Mouse (Mus musculus): ENCODE data around the gene Ms4a6c. TPM values are rescaled to one million over a fixed set of nuclear protein-coding genes. Genes with fewer than 3 reads are reported as not detected.
"Not testable (repeated sequence)": the region's sequence is repeated elsewhere in the genome, so short reads cannot be mapped to it uniquely, and the experiment has no call there.

Ms4a6c gene
- total and polyA plus RNA-seq, 2 experiments from 2014 or later: 2.5 to 5.9 TPM

GRCm38 (mm10) chr19:11501326-11501725, 32.2 kb downstream of the Ms4a6c start:
- WGBS: 89% methylated on average over 4 of the region's 4 CpGs
- H3K4me2 ChIP-seq (ENCODE audit: low read depth): no peak overlapping the region
- no peak for DNase-seq
- H3K4me3 ChIP-seq (ENCODE audit: low read depth, low read length): no peak overlapping the region
- TF ChIP-seq CTCF (IDR thresholded peaks at IDR 0.05; ENCODE audit: low read depth): no peak
- no peaks in the 10 kb centered on the region for H3K36me3 ChIP-seq (ENCODE audit: insufficient read depth)
- no peak for ATAC-seq
- no peaks in the 10 kb centered on the region for H3K9me3 ChIP-seq (ENCODE audit: low read length)
- H3K27me3 ChIP-seq (ENCODE audit: insufficient read depth, low read length): no peaks in the 10 kb centered on the region
- no peaks in the 10 kb centered on the region for H3K4me1 ChIP-seq (ENCODE audit: insufficient read depth)
- no peak overlapping the region for H3K27ac ChIP-seq (ENCODE audit: low read depth, low read length)
- no peak overlapping the region for H3K9ac ChIP-seq

- no peak for DNase-seq
- WGBS: 86% methylated on average over 1 of the region's 1 CpGs
Observed at GRCm38 (mm10) chr19:11504857-11505256, 35.7 kb downstream of the Ms4a6c start.

DNA sequence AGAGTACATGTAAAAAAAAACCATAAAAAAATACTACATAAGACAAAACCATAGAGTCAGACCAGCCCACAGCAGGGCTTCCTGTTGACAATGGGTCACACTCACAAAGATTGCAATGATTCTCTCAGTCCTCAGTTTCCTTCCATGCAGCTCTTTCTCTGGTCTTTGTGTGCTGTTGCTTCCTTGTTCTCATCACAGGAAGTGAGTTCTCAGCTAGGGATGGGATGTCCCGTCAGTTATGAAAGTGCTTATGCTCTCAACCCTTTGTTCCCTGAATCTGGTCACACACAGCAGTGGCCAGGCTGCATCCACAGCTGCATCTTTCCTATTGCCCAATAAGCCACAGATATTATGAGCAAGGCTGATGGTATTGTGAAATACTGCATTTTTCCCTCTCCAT, 44.3 kb downstream of the Ms4a6c start:
- 69% methylated on average over 1 of the region's 1 CpGs for WGBS
- H3K36me3 ChIP-seq (ENCODE audit: insufficient read depth): no peaks in the 10 kb centered on the region

More at GRCm38 (mm10) chr19:11504857-11505256, 35.7 kb downstream of the Ms4a6c start:
- no peak for ATAC-seq
- H3K9me3 ChIP-seq (ENCODE audit: low read length): no peaks in the 10 kb centered on the region
- no peak overlapping the region for H3K4me2 ChIP-seq (ENCODE audit: low read depth)
- H3K4me1 ChIP-seq (ENCODE audit: insufficient read depth): no peaks in the 10 kb centered on the region
- H3K4me3 ChIP-seq (ENCODE audit: low read depth, low read length): no peak overlapping the region
- no peaks in the 10 kb centered on the region for H3K36me3 ChIP-seq (ENCODE audit: insufficient read depth)
- no peaks in the 10 kb centered on the region for H3K27me3 ChIP-seq (ENCODE audit: insufficient read depth, low read length)
- H3K9ac ChIP-seq: no peak overlapping the region
- H3K27ac ChIP-seq (ENCODE audit: low read depth, low read length): no peak overlapping the region
- TF ChIP-seq CTCF (IDR thresholded peaks at IDR 0.05; ENCODE audit: low read depth): no peak

DNA sequence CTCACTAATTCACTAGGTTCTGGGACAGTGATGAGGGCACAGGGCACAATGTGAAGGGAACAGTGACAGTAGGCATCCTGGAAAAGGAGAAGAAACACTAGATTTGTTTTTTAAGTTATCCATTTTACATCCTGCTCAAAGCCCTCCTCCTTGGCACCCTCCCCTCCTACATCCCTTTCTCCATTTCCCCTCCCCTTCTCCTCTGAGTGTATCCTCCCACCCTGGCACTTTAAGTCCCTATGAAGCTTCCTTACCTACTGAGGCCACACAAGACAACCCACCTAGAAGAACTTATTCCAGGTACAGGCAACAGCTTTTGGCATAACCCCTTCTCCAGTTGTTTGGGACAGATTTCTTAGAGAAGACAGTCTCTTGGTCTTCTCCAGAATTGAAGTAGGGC, 47.1 kb downstream of the Ms4a6c start, which contains the start of gene Ms4a6b:
TSS of gene Ms4a6b (plus strand) at position 267 of the 400 bp plus-strand sequence.
- H3K27ac ChIP-seq (ENCODE audit: low read depth, low read length): no peak within 1 kb of the TSS
- no peaks in the 10 kb centered on the region for H3K9me3 ChIP-seq (ENCODE audit: low read length)
- no peaks in the 10 kb centered on the region for H3K36me3 ChIP-seq (ENCODE audit: insufficient read depth)
- no peak for ATAC-seq
- H3K4me3 ChIP-seq (ENCODE audit: low read depth, low read length): no peak within 1 kb of the TSS
- H3K4me1 ChIP-seq (ENCODE audit: insufficient read depth): no peaks in the 10 kb centered on the region
- H3K27me3 ChIP-seq (ENCODE audit: insufficient read depth, low read length): no peaks in the 10 kb centered on the region
- no peak within 1 kb of the TSS for H3K9ac ChIP-seq
- H3K4me2 ChIP-seq (ENCODE audit: low read depth): no peak within 1 kb of the TSS
- DNase-seq: no peak
- no peak for TF ChIP-seq CTCF (IDR thresholded peaks at IDR 0.05; ENCODE audit: low read depth)

More for the DNA sequence above, 44.3 kb downstream of the Ms4a6c start:
- ATAC-seq (no peak), DNase-seq (no peak)
- no peak for TF ChIP-seq CTCF (IDR thresholded peaks at IDR 0.05; ENCODE audit: low read depth)
- Histone ChIP-seq H3K4me3 (ENCODE audit: low read depth, low read length) (no peak overlapping the region), H3K27me3 (ENCODE audit: insufficient read depth, low read length) (no peaks in the 10 kb centered on the region), H3K9ac (no peak overlapping the region), H3K9me3 (ENCODE audit: low read length) (no peaks in the 10 kb centered on the region), H3K4me2 (ENCODE audit: low read depth) (no peak overlapping the region), H3K4me1 (ENCODE audit: insufficient read depth) (no peaks in the 10 kb centered on the region), H3K27ac (ENCODE audit: low read depth, low read length) (no peak overlapping the region)

GRCm38 (mm10) chr19:11516845-11517244, 47.7 kb downstream of the Ms4a6c start:
- no peaks in the 10 kb centered on the region for H3K4me1 ChIP-seq (ENCODE audit: insufficient read depth)
- DNase-seq: no peak
- no peaks in the 10 kb centered on the region for H3K9me3 ChIP-seq (ENCODE audit: low read length)
- H3K27me3 ChIP-seq (ENCODE audit: insufficient read depth, low read length): no peaks in the 10 kb centered on the region
- 72% methylated on average over 4 of the region's 4 CpGs for WGBS
- H3K4me2 ChIP-seq (ENCODE audit: low read depth): no peak overlapping the region
- no peak overlapping the region for H3K27ac ChIP-seq (ENCODE audit: low read depth, low read length)
- H3K4me3 ChIP-seq (ENCODE audit: low read depth, low read length): no peak overlapping the region
- no peak for TF ChIP-seq CTCF (IDR thresholded peaks at IDR 0.05; ENCODE audit: low read depth)
- ATAC-seq: no peak
- H3K9ac ChIP-seq: no peak overlapping the region
- no peaks in the 10 kb centered on the region for H3K36me3 ChIP-seq (ENCODE audit: insufficient read depth)

DNA sequence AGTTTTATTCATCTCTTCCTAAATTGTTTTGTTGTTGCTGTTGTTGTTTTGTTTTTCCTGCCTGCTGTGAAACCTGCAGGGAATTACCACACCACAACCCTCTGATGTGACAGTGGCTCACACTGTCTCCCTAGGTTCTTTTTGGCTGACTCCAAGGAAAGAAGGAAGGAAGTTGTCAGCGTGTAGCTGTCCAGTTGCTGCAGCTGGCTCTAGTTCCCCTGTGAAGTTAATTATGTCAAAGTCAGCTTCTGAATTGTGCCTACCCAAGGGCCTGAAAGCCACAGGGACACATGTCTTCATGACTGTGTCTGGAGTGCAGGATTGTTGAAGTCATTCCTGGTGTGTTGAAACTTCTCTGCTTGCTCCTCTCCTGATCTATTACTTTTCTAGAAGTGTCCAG, 48.2 kb downstream of the Ms4a6c start:
- ATAC-seq: not testable (repeated sequence)

GRCm38 (mm10) chr19:11518356-11518755, 49.2 kb downstream of the Ms4a6c start:
- ATAC-seq; DNase-seq; H3K4me2 ChIP-seq (ENCODE audit: low read depth); H3K4me3 ChIP-seq (ENCODE audit: low read depth, low read length); H3K36me3 ChIP-seq (ENCODE audit: insufficient read depth); H3K27me3 ChIP-seq (ENCODE audit: insufficient read depth, low read length); H3K4me1 ChIP-seq (ENCODE audit: insufficient read depth); H3K9ac ChIP-seq; H3K9me3 ChIP-seq (ENCODE audit: low read length); H3K27ac ChIP-seq (ENCODE audit: low read depth, low read length): not testable (repeated sequence)
- 88% methylated on average over 2 of the region's 2 CpGs for WGBS

More for the DNA sequence above, 48.2 kb downstream of the Ms4a6c start:
- not testable (repeated sequence) for H3K9ac ChIP-seq; H3K27me3 ChIP-seq (ENCODE audit: insufficient read depth, low read length); H3K36me3 ChIP-seq (ENCODE audit: insufficient read depth); H3K9me3 ChIP-seq (ENCODE audit: low read length); DNase-seq; H3K4me2 ChIP-seq (ENCODE audit: low read depth); H3K27ac ChIP-seq (ENCODE audit: low read depth, low read length); H3K4me3 ChIP-seq (ENCODE audit: low read depth, low read length); H3K4me1 ChIP-seq (ENCODE audit: insufficient read depth)
- 60% methylated on average over 1 of the region's 1 CpGs for WGBS

GRCm38 (mm10) chr19:11520146-11520545, 51.0 kb downstream of the Ms4a6c start:
- ATAC-seq (no peak), DNase-seq (no peak)
- no peak overlapping the region for H3K4me2 ChIP-seq (ENCODE audit: low read depth)
- no peak overlapping the region for H3K9ac ChIP-seq
- H3K27ac ChIP-seq (ENCODE audit: low read depth, low read length): no peak overlapping the region
- H3K4me3 ChIP-seq (ENCODE audit: low read depth, low read length): no peak overlapping the region
- WGBS: 93% methylated on average over 3 of the region's 3 CpGs
- H3K4me1 ChIP-seq (ENCODE audit: insufficient read depth): no peaks in the 10 kb centered on the region
- H3K9me3 ChIP-seq (ENCODE audit: low read length): no peaks in the 10 kb centered on the region
- TF ChIP-seq CTCF (IDR thresholded peaks at IDR 0.05; ENCODE audit: low read depth): no peak
- no peaks in the 10 kb centered on the region for H3K27me3 ChIP-seq (ENCODE audit: insufficient read depth, low read length)
- H3K36me3 ChIP-seq (ENCODE audit: insufficient read depth): no peaks in the 10 kb centered on the region

Other genes starting within 250 kb of the Ms4a6c start
- gene Ms4a12, start 236.9 kb upstream of the Ms4a6c start, total RNA-seq (2014; rRNA removed): not detected in 2 replicates
- gene Ms4a12, start 236.9 kb upstream of the Ms4a6c start, polyA plus RNA-seq (2015; fragmentation: Nextera tagmentation; extraction: Ambion mirVana): not detected in 2 replicates
- 0.14 TPM in 1 of 2 replicates, not detected in the other for gene Ms4a1, start 203.1 kb upstream of the Ms4a6c start, total RNA-seq (2014; rRNA removed)
- 0.05 TPM in 1 of 2 replicates, not detected in the other for gene Ms4a1, start 203.1 kb upstream of the Ms4a6c start, polyA plus RNA-seq (2015; fragmentation: Nextera tagmentation; extraction: Ambion mirVana)
- gene Ms4a5, start 185.5 kb upstream of the Ms4a6c start, total RNA-seq (2014; rRNA removed): not detected in 2 replicates
- gene Ms4a5, start 185.5 kb upstream of the Ms4a6c start, polyA plus RNA-seq (2015; fragmentation: Nextera tagmentation; extraction: Ambion mirVana): not detected in 2 replicates
- gene Ms4a14, start 154.9 kb upstream of the Ms4a6c start, total RNA-seq (2014; rRNA removed): not detected in 2 replicates
- gene Ms4a14, start 154.9 kb upstream of the Ms4a6c start, polyA plus RNA-seq (2015; fragmentation: Nextera tagmentation; extraction: Ambion mirVana): 0.08 TPM in 1 of 2 replicates, not detected in the other
- 0.77 and 1.1 TPM in 2 replicates for gene Ms4a7, start 133.2 kb upstream of the Ms4a6c start, total RNA-seq (2014; rRNA removed)
- gene Ms4a7, start 133.2 kb upstream of the Ms4a6c start, polyA plus RNA-seq (2015; fragmentation: Nextera tagmentation; extraction: Ambion mirVana): 3.3 and 4.0 TPM in 2 replicates
- gene Ms4a4a, start 93.8 kb upstream of the Ms4a6c start, total RNA-seq (2014; rRNA removed): 1.2 TPM in 1 of 2 replicates, not detected in the other
- gene Ms4a4a, start 93.8 kb upstream of the Ms4a6c start, polyA plus RNA-seq (2015; fragmentation: Nextera tagmentation; extraction: Ambion mirVana): 0.58 and 2.9 TPM in 2 replicates
- not detected in 2 replicates for gene Ms4a4c, start 64.6 kb upstream of the Ms4a6c start, total RNA-seq (2014; rRNA removed)
- 0.16 TPM in 1 of 2 replicates, not detected in the other for gene Ms4a4c, start 64.6 kb upstream of the Ms4a6c start, polyA plus RNA-seq (2015; fragmentation: Nextera tagmentation; extraction: Ambion mirVana)
- not detected in 2 replicates for gene Ms4a4b, start 25.8 kb upstream of the Ms4a6c start, total RNA-seq (2014; rRNA removed)
- not detected in 2 replicates for gene Ms4a4b, start 25.8 kb upstream of the Ms4a6c start, polyA plus RNA-seq (2015; fragmentation: Nextera tagmentation; extraction: Ambion mirVana)
- gene Gm8369, start 16.6 kb downstream of the Ms4a6c start, total RNA-seq (2014; rRNA removed): 0.15 TPM in 1 of 2 replicates, not detected in the other
- 0.54 and 0.73 TPM in 2 replicates for gene Gm8369, start 16.6 kb downstream of the Ms4a6c start, polyA plus RNA-seq (2015; fragmentation: Nextera tagmentation; extraction: Ambion mirVana)
- 2.2 and 5.9 TPM in 2 replicates for gene Ms4a6b, start 47.1 kb downstream of the Ms4a6c start, total RNA-seq (2014; rRNA removed)
- gene Ms4a6b, start 47.1 kb downstream of the Ms4a6c start, polyA plus RNA-seq (2015; fragmentation: Nextera tagmentation; extraction: Ambion mirVana): 2.0 and 3.3 TPM in 2 replicates
- gene Ms4a4d, start 67.4 kb downstream of the Ms4a6c start, total RNA-seq (2014; rRNA removed): not detected in 2 replicates
- gene Ms4a4d, start 67.4 kb downstream of the Ms4a6c start, polyA plus RNA-seq (2015; fragmentation: Nextera tagmentation; extraction: Ambion mirVana): not detected in 2 replicates
- 2.4 and 2.5 TPM in 2 replicates for gene Ms4a6d, start 135.5 kb downstream of the Ms4a6c start, total RNA-seq (2014; rRNA removed)
- gene Ms4a6d, start 135.5 kb downstream of the Ms4a6c start, polyA plus RNA-seq (2015; fragmentation: Nextera tagmentation; extraction: Ambion mirVana): 2.8 TPM in 2 replicates
- gene Ms4a2, start 154.4 kb downstream of the Ms4a6c start, total RNA-seq (2014; rRNA removed): not detected in 2 replicates
- not detected in 2 replicates for gene Ms4a2, start 154.4 kb downstream of the Ms4a6c start, polyA plus RNA-seq (2015; fragmentation: Nextera tagmentation; extraction: Ambion mirVana)
- 0.23 TPM in 1 of 2 replicates, not detected in the other for gene Ms4a3, start 171.5 kb downstream of the Ms4a6c start, total RNA-seq (2014; rRNA removed)
- not detected in 2 replicates for gene Ms4a3, start 171.5 kb downstream of the Ms4a6c start, polyA plus RNA-seq (2015; fragmentation: Nextera tagmentation; extraction: Ambion mirVana)
- gene Oosp2, start 191.2 kb downstream of the Ms4a6c start, total RNA-seq (2014; rRNA removed): not detected in 2 replicates
- gene Oosp2, start 191.2 kb downstream of the Ms4a6c start, polyA plus RNA-seq (2015; fragmentation: Nextera tagmentation; extraction: Ambion mirVana): 0.60 TPM in 1 of 2 replicates, not detected in the other
- not detected in 2 replicates for gene Oosp1, start 221.8 kb downstream of the Ms4a6c start, total RNA-seq (2014; rRNA removed)
- gene Oosp1, start 221.8 kb downstream of the Ms4a6c start, polyA plus RNA-seq (2015; fragmentation: Nextera tagmentation; extraction: Ambion mirVana): not detected in 2 replicates
- not detected in 2 replicates for gene Oosp3, start 227.7 kb downstream of the Ms4a6c start, total RNA-seq (2014; rRNA removed)
- gene Oosp3, start 227.7 kb downstream of the Ms4a6c start, polyA plus RNA-seq (2015; fragmentation: Nextera tagmentation; extraction: Ambion mirVana): not detected in 2 replicates